Mouse (Mus musculus): ENCODE results near the gene Eif2ak2.

GRCm38 (mm10) chr17:78917696-78918095 lies 35.3 kb upstream of the Eif2ak2 start:
- TF ChIP-seq CTCF (conservative IDR thresholded peaks at IDR 0.05; ENCODE audit: low read length) (no peak), NANOG (IDR thresholded peaks at IDR 0.05; ENCODE audit: borderline replicate concordance, low read length) (no peak), POU5F1 (IDR thresholded peaks at IDR 0.05; ENCODE audit: borderline replicate concordance, low read length) (no peak)

Data from E14TG2a.4 (cell line).